Mouse (Mus musculus): Measurements from ENCODE around the gene Flywch1. TPM values are rescaled to one million over a fixed set of nuclear protein-coding genes. Genes with fewer than 3 reads are reported as not detected.

Gene Flywch1
- total RNA-seq (2023), result 1 to 10 TPM; 8.7 to 9.6 TPM

DNA sequence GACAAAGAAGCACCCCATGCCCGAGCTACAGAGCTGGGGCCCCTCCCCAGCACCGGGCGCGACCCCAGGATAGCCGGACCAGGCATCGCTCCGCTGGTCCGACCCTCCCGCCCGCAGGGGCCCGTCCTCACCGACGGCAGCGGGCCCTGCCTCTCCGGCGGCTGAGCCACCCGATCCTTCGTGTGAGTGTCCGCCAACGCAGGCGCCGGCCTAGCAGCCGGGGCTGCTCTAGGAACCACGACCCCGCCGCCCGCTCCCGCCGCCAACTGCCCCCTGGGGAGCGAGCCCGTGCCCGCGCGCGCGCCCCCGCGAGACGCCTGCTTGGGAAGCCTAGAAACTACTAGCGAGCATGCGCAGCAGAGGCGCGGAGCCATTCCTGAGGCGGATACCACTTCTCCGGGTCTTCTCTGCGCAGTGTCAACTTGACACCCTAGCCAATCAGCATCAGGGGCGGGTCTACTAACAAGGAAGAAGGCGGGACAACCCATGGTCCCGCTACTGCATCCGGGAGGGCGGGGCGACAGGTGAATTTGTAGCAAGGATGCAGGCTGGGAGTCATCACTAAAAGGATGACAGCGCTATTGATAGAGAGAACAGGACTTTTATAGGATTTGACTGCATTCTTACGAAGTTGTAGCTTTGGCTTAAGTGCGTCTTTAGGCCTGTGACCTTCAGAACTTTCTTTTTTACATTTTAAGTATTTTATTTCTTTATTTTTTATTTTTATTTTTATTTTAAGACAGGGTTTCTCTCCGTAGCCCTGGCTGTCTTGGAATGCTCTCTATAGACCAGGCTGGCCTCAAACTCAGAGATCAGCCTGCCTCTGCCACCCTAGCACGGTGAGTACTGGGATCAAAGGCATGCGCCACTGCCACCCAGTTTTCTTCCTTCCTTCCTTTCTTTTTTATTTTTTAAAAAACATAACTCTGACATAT, at the start of gene Flywch1:
Flywch1 (minus strand) TSS at position 319 of the 935 bp plus-strand sequence.

DNA sequence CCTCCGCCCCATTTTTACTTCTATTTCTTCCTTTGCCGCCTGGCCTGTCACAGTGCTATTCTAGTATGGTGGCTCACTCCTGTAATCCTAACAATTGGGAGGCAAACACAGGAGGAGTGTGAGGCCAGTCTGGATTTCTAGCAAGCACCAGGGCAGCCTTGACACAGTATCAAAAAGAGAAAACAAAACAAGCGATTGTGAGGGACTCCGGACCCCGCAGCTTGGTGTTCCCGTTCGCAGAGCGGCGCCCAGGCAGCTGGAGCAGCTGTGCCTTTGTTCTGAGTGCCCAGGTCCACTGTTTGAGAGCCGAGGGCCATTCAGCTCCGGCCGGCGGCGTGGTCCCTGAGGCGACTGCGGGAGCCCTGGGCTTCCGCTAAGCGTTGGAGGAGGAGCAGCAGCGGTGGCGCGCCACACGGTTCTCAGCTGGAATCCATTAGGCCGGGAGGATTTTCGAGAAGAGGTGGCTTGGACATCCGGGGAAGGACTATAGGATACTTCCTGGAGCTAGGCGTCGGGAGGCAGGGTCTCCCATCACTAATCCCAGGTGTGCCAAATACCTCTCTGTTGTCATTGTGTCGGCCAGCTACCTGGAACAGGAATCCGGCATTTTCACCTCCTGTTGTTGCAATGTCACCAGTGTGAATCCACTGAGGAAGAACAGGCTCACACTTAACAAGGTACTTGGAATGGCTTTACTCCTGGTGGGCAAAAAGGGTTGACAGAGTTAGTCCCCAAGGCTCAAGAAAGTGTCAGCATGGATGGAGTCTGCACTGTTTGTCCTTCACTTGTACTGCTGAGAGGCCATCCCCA, 19.1 kb upstream of the Flywch1 start, which contains the start of gene Srrm2:
Srrm2 (plus strand) TSS at position 264 of the 810 bp plus-strand sequence.

DNA sequence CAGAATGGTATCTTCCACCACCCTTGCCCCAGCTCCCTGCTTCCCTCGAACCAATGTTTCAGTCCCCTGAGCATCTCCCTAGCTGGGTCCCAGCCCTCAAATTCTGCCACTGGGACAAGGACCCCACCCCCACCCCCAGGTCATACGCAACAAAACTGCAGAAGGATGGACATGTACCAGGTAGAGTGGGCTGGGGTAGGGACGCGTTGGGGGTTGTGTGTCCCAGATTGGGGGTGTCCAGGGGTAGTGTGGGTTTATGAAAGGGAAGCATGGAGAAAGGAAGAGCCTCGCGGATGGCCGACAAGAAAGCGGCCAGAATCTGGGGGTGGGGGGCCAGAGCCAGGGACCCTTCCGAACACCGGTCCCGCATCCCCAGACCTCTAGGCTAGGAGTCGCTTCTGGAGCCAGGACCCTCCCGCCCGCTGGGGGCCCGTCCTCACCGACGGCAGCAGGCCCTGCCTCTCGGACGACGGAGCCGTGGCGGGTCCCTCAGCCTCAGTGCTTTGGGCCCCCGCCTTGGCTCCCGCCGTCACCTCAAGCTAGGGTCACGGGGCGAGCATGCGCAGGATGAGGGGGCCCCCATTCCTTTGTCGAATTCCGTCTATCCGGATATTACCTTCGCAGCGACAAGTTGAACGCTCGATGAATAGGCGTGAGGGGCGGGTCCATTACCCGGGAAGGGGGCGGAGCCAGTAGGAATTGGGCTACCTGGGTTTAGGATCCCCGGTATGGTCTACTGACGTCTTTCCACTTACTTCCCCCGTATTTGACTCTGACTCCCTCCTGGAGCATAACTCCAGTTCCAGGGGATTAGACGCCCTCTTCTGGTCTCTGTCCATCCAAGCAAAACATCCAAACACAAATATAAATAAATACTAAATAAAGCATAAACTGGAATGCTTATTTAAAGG, 14.4 kb upstream of the Flywch1 start, which contains the start of gene Flywch2:
Flywch2 (minus strand) TSS at position 521 of the 911 bp plus-strand sequence.

DNA sequence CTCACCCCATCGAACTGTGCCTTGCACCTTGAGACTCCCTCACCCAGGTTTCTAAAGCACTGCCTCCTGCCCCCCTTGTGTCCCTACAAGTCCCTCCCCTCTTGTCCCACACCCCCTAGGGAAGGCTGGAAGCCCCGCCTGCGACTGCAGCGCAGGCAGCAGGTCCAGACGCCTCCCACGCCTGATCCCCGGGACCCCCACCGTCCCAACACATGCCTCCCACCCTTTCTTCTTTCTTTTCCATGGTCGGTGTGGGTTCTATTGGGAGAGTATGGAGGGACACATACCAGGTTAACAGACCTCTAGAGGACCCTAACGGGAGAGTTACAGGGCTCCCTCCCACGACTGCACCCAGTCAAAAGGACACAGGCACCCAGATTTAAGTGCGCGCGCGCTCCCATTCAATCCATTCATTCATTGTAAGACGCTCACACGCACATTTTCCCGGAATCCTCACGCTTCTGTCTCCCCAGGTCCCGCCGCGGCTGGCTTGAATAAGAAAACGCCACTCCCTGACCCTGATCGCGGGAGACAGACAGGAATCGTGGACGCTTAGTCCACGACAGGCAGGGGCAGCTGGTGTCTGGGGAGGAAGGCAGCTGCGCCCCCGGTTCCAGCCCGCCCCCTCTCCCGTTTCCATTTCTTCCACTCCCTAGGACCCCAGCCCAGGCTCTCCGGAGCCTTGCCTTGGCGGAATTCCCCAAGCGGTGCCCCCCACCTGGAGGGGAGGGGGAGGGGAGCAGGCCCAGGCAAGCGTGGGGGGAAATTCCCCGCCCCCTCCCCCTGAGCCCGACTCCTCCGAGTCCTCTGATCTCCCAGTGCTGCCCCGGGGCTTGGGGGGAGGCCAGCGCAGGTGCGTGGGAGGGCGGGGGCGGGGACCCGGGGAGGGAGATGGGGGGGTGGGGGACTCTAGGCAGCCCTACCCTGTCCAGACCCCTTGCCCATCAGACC, 25.8 kb downstream of the Flywch1 start, which contains the start of gene Kremen2:
Kremen2 (minus strand) TSS at position 533 of the 951 bp plus-strand sequence.

GRCm38 (mm10) chr17:23740598-23741021, 30.8 kb downstream of the Flywch1 start, which contains the start of gene Paqr4:
Gene Paqr4 (minus strand): TSS chr17:23740867.

DNA sequence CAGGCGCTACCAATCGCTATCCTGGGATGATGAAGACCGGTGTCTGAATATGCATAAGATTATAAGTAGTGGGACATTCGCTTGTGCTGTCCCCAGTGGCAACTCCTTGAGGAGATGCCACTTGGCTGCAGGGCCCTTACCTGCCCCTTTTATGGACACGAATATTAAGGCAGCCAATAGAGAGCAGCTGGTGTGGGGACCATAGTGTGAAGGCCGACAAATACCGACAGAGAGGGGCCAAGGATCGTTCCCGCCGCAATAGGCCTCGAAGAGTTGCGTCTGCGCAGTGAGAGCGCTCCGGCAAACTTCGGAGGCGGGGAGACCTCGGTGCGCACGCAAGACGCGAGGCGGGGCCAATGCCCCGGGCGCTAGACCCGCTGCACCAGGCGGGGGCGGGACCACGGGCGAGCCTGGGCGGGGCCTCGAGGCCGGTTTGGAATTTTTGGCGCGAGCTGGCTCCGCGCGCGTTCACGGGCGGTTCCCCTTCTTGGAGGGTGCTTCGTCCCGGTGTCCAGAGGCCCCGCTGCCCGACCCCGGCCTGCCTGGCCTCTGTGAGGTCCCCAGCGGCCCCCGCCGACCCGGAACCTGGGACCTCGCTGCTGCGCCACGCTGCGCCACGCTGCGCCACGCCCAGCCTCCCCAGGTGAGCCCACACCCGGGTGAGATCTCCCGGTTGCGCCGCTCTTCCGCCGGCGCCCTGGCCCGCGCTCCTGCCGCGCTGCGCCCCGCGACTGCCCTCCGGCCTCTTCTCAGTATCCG, 45.2 kb downstream of the Flywch1 start, which contains the start of gene Pkmyt1:
Pkmyt1 (plus strand) TSS at position 338 of the 759 bp plus-strand sequence.

DNA sequence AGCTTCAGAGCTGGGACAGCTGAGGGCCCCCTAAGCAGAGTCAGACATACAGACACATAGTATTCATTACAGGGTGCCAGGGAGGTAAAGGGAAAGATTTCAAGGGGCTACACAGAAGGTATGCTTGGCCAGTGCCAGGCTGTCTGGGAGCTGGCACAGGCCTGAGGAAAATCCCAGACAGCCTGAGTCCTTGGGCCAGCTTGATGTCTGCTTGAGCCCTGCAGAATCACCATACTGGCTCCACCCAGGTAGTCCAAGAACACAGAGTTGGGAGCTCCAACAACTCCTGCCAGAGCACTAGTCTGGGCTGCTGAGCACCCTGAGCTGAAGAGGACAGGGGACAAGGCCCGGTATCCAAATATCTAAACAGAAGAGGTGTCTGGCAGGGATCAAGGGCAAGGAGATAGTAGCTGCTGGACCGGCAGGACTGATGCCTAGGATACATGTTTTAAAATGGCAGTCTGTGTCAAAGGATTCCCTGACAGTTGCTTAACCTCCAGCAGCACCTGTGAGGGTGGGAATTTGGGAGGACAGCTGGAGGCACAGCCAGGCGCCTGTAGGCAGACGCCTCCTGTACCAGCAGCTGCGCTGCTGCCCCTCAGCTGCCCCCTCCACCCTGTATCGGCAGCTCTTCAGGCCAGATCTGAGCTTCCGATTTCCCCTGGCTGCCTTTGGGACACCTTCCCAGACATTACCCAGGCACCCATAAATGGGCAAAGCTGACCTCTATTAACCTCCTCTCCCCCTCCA, 48.9 kb downstream of the Flywch1 start, which contains the start of gene 1520401A03Rik:
1520401A03Rik (minus strand) TSS at position 408 of the 750 bp plus-strand sequence.

Other genes with a start within 250 kb of the Flywch1 start
- gene Zfp213, start 207.4 kb downstream of the Flywch1 start, total RNA-seq (2023), result 1 to 10 TPM; 2.6 TPM
- gene Zfp13, start 172.1 kb downstream of the Flywch1 start, total RNA-seq (2023), result under 1 TPM in 1 of 2 experiments, not detected in 1; 0.24 TPM
- not detected for gene Zscan10, start 170.7 kb downstream of the Flywch1 start, total RNA-seq (2023)
- 100 to 1,000 TPM; 157 to 170 TPM for gene Mmp25, start 126.3 kb downstream of the Flywch1 start, total RNA-seq (2023)
- 1 to 10 TPM; 1.6 to 2.4 TPM for gene Bicdl2, start 111.1 kb downstream of the Flywch1 start, total RNA-seq (2023)
- 10 to 100 TPM; 50.6 to 50.7 TPM for gene Hcfc1r1, start 98.0 kb downstream of the Flywch1 start, total RNA-seq (2023)
- 10 to 100 TPM; 19.0 to 19.2 TPM for gene Thoc6, start 97.7 kb downstream of the Flywch1 start, total RNA-seq (2023)
- 1 to 10 TPM; 4.8 to 5.1 TPM for gene Tnfrsf12a, start 94.1 kb downstream of the Flywch1 start, total RNA-seq (2023)
- not detected for gene Cldn6, start 92.4 kb downstream of the Flywch1 start, total RNA-seq (2023)
- not detected for gene Cldn9, start 87.6 kb downstream of the Flywch1 start, total RNA-seq (2023)
- gene 1520401A03Rik, start 48.8 kb downstream of the Flywch1 start, total RNA-seq (2023), result not detected
- 10 to 100 TPM; 40.9 to 41.4 TPM for gene Pkmyt1, start 45.3 kb downstream of the Flywch1 start, total RNA-seq (2023)
- 1 to 10 TPM; 3.2 to 5.1 TPM for gene Paqr4, start 30.7 kb downstream of the Flywch1 start, total RNA-seq (2023)
- gene Kremen2, start 25.8 kb downstream of the Flywch1 start, total RNA-seq (2023), result not detected
- under 1 TPM in 1 of 2 experiments, not detected in 1; 0.53 TPM for gene Flywch2, start 14.5 kb upstream of the Flywch1 start, total RNA-seq (2023)
- 100 to 1,000 TPM; 456 to 525 TPM for gene Srrm2, start 18.9 kb upstream of the Flywch1 start, total RNA-seq (2023)
- 100 to 1,000 TPM; 176 to 182 TPM for gene Elob, start 57.5 kb upstream of the Flywch1 start, total RNA-seq (2023)
- gene Prss33, start 64.5 kb upstream of the Flywch1 start, total RNA-seq (2023), result not detected
- not detected for gene Prss32, start 72.3 kb upstream of the Flywch1 start, total RNA-seq (2023)
- gene Prss41, start 72.6 kb upstream of the Flywch1 start, total RNA-seq (2023), result not detected
- not detected for gene Prss21, start 96.5 kb upstream of the Flywch1 start, total RNA-seq (2023)
- not detected for gene Dcpp1, start 109.3 kb upstream of the Flywch1 start, total RNA-seq (2023)
- not detected for gene Dcpp2, start 109.3 kb upstream of the Flywch1 start, total RNA-seq (2023)
- gene Dcpp3, start 145.9 kb upstream of the Flywch1 start, total RNA-seq (2023), result not detected
- not detected for gene Sbp, start 170.1 kb upstream of the Flywch1 start, total RNA-seq (2023)
- not detected for gene Sbpl, start 183.7 kb upstream of the Flywch1 start, total RNA-seq (2023)
- gene Prss30, start 209.0 kb upstream of the Flywch1 start, total RNA-seq (2023), result not detected
- not detected for gene Prss22, start 226.5 kb upstream of the Flywch1 start, total RNA-seq (2023)

Data from neutrophil, adult 83 days (primary cell).